Mouse (Mus musculus): Measurements from ENCODE around the gene Ppp2r5e.
"Not testable (repeated sequence)": the region's sequence is repeated elsewhere in the genome, so short reads cannot be mapped to it uniquely, and the experiment has no call there.

The Ppp2r5e gene

DNA sequence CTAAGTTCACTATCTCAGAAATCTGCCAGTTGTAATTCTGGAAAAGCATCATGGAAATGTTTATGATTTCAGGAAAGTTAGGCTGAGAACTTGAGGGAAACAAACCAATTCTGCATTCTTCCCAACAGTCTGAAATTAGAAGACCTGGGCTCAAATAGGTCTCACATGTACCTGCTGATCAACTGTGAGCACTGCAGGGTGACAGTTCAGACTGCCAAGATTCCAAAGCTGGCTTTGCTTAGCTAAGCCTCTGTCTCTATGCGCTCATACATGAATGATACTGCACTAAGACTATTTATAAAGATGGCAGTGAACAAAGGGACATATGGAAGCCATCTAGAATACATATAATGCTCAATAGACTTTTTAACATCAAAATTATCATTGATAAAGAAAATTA is 67.7 kb downstream of the Ppp2r5e start:
- ChIA-PET POLR2A (interaction anchor here in 2 of 4 experiments (1.2 to 5.3 kb wide), 5 partner anchors 8 to 68 kb away, joined by 3 to 37 read pairs (median 6); partner anchors contain the start of gene Ppp2r5e (in 1 of the 2)), CTCF (no interaction called here)

DNA sequence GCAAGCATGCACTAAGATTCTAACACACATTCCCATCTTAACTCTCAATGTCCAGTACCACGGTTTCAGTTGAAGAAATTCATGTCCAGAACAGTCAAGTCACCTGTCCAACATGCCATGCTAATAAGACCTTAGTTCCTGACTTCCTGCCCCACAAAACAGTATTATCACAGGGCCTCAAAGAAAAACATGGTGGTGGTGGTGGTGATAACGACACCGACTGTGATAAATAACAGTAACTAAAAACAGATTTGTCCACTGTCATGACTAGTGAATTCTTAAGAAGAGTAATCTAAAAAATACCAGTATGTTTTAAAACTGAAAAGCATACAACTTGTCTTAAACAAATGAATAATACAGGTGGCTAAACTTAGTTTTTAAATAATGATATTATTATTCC is 71.8 kb downstream of the Ppp2r5e start:
- CTCF ChIA-PET = no interaction called here
- POLR2A ChIA-PET = no interaction called here

DNA sequence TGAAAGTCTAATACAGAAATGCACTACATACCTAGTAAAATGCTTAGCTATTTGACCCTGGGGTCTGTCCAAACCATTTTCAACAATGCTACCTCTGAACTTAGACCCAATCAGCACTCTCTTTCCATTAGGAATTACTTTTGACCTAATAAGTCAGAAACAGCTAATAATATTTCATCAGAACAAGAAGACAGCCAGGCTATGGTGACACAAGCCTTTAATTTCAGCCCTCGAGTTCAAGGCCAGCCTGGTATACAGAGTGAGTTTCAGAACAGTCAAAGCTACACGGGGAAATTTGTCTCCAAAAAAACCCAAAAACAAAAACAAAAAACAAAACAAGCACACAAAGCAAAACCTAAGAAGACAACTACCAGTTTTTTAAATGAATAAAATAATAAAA is 73.1 kb downstream of the Ppp2r5e start:
- ChIA-PET CTCF (no interaction called here), POLR2A (interaction anchor here in 2 of 4 experiments (0.6 to 1.3 kb wide), 3 partner anchors 9 to 179 kb away, joined by 3 to 4 read pairs (median 3); no protein-coding TSS in a partner anchor)

DNA sequence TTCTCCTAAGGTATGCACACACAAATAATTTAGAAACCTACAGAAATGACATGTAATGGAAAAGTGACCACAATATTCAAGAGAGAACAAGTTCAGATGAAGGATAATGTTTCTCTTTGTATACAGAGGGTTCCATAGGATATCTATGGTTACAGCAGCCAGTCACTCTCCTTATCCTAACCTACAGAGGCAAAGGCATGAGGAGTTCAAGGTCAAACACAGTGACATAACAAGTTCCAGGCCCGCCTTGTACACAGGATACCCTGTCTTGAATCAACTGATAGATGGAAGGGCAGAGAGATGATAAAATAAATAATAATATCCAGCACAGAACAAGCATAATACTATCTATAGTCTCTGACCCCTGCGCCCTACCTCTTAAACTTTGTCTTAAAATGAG is 73.7 kb downstream of the Ppp2r5e start:
- ChIA-PET CTCF (interaction anchor here in 1 of 4 experiments (2.6 kb wide), 1 partner anchor 50 kb away, joined by 7 read pairs; no protein-coding TSS in a partner anchor), POLR2A (interaction anchor here in 1 of 4 experiments (1.0 to 1.3 kb wide), 2 partner anchors 10 to 17 kb away, joined by 3 to 4 read pairs; no protein-coding TSS in a partner anchor)

DNA sequence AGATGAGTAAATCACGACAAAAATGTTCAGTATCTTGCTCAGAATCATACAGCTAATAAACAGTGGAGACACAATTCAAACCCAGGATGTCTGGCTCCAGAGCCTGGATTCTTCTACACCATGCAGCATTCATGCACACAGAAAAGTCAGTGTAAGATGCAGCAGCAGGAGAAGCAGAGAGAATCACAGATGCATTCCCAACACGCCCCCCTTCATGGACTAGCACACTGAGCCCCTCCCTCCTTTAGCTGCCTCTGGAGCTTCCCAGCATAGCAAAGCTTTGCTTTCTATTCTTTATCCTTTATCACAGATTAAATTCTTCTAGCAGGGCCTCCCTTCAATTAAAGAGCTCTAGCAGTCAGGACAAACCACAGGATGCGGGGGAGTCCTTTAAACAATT is 75.7 kb downstream of the Ppp2r5e start:
- ChIA-PET CTCF (interaction anchor here in 2 of 4 experiments (0.7 to 2.6 kb wide), 2 partner anchors 52 to 149 kb away, joined by 5 to 7 read pairs; partner anchors contain the start of gene Wdr89 (in 1 of the 2)), POLR2A (interaction anchor here in 3 of 4 experiments (0.5 to 5.6 kb wide), 28 partner anchors 8 to 1037 kb away, joined by 3 to 37 read pairs (median 4); partner anchors contain the start of genes Ppp2r5e (in 1 of the 3) and Wdr89 (in 1 of the 3))

DNA sequence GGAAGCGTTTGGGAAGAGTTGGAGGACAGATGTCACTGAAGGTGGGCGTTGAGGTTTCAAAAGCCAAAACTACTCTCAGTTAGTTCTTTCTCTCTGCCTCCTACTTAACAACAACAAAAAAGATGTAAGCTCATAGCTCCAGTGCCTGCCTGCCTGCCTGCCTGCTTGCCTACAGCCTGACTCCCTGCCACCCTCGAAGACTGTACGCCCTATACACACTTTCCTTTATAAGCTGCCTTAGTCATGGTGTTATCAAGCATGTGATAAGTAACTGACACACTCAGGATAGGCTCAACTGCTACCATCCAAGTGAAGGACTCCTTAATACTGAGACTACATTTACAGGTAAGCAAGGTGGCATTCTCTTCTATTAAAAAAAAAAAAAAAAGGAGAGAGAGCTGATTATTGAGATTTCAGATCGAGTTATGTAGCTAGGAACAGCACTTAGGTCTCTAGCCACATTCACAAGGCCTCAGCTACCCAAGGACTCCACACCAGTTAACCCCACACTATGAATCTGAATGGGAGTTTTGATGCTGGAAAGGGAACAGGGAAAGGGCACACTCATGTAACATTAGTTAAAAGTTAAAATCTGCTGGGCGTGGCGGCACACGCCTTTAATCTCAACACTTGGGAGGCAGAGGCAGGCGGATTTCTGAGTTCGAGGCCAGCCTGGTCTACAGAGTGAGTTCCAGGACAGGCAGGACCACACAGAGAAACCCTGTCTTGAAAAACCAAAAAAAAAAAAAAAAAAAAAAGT is 76.7 kb downstream of the Ppp2r5e start:
- POLR2A ChIA-PET = interaction anchor here (0.5 to 5.6 kb wide), 26 partner anchors 9 to 1038 kb away, joined by 3 to 37 read pairs (median 4); partner anchors contain the start of genes Ppp2r5e (in 1 of the 4) and Wdr89 (in 1 of the 4)
- CTCF ChIA-PET = interaction anchor here in 3 of 4 experiments (0.6 to 0.7 kb wide), 4 partner anchors 13 to 150 kb away, joined by 3 to 5 read pairs (median 3); partner anchors contain the start of gene Wdr89 (in 1 of the 3)

DNA sequence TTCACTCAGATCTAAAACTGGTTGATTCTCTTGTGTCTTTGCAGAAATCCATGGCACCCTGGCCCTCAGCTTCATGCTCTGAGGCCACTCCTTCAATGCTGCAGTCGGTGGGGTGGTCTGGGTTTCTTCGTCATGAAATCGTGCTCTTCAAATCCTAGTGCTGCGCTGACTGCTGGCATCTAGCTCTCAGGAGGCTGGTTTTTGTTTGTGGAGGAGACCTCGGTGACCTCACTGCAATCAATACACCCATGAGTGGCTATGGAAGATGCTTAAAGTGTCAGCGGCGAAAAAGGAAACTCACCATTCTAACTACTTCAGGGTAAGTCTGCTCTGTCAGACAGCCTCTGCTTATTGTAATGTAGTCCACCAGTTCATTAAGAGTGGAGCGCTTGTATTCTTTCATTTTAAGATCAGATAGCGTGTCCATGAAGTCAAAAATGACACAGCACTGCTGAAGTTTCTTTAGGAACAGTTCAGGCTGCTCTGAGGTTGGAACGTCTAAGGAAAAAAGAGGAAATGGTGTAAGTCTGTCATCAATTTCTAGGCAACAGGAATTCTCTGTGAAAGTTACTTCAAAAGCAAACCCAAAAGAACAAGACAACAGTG is 80.6 kb downstream of the Ppp2r5e start:
- ChIA-PET CTCF (no interaction called here), POLR2A (interaction anchor here in 2 of 4 experiments (0.7 to 2.0 kb wide), 5 partner anchors 15 to 133 kb away, joined by 3 to 6 read pairs (median 3); no protein-coding TSS in a partner anchor)

DNA sequence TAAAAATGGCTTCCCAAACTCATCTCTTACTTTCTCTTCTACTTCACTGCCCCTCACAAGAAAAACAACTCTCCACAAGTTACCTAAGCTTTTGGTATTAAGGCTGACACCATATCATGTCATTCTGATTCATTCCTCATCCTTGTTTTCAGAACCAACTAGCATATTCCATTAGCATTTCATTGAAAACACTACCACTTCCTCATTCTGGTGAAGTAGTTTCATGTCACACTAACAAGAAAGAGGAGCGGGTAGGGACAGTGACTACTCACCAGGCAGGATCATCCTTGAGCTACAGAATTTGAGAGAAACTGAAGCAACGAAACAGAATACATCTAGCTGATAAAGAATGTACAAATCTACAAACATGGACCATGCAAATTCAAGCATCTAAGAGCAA is 84.5 kb downstream of the Ppp2r5e start:
- POLR2A ChIA-PET = interaction anchor here in 1 of 4 experiments (0.7 kb wide), 1 partner anchor 14 kb away, joined by 3 read pairs; no protein-coding TSS in a partner anchor
- CTCF ChIA-PET = no interaction called here

DNA sequence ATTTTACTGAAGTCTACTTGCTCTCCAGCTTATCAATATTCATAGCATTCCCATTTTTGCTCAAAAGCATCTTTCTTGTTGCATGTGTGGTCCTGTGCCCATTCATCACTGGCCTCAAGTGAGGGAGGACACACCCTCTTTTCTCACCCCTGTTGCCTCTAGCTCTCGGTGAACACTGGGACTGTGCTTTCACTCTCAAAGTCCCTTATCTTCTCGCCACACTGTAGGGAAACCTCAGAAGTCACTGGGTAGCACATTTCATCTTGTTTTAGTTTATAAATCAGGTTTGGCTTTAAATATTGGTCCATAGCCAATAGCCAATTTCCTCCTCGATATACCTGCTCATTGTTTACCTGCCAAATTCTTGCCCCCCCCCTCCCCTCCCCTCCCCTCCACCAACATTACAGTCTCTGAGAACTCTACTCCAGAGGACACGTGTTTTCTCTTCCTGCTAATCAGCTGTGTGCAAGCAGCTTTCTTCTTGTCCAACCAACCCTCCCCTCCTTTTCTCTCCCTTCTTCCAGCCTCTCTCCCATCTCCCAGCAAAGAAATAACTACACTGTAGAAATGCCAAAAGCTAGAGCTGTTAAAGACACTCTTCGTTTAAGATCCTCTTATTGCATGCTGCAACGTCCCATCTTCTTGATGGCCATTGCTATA is 90.9 kb downstream of the Ppp2r5e start:
- CTCF ChIA-PET = interaction anchor here in 1 of 4 experiments (1.7 kb wide), 1 partner anchor 15 kb away, joined by 4 read pairs; no protein-coding TSS in a partner anchor
- POLR2A ChIA-PET = interaction anchor here in 3 of 4 experiments (0.5 to 2.1 kb wide), 8 partner anchors 9 to 1379 kb away, joined by 3 to 15 read pairs (median 4); no protein-coding TSS in a partner anchor

DNA sequence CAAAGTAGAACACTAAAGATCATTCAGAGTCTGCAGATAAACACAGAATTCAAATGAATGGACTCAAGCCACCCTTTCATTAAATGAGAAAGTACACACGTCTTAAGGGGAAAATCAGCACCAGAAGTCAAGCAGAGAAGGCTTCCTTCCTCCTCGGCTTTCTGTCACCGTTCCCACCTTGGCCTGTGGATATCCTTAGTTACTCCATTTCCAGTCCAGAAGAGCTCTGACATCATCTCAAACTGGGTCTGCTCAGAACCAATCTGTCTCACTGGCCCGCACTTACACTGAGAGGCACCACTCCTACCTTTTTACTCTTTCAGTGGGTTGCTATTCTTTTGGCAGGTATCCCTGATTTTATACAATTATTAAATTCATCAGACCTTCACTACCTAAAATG is 93.4 kb downstream of the Ppp2r5e start:
- CTCF ChIA-PET = no interaction called here
- POLR2A ChIA-PET = interaction anchor here in 1 of 4 experiments (0.6 to 1.4 kb wide), 2 partner anchors 14 to 166 kb away, joined by 3 to 4 read pairs; partner anchors contain the start of gene Wdr89

DNA sequence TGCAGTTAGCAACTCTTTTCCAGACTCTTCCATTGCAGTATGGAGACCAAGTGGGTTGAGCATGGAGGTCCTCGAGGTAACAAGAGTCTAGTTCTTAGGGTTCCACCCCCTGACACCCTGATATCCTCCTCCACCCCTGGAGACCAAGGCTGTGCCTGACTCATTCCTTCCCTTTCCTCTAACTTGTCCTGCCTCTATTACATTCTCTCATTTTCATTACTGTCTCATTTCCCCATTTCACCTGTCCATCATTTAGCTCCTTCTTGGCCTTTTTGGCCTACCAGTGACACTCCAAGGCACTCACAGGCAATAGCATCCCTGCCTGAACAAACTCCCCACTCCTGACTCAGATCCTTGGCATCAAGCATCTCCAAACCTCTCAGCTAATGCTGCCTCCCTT is 98.3 kb downstream of the Ppp2r5e start:
- CTCF ChIA-PET = interaction anchor here in 2 of 4 experiments (0.6 kb wide), 2 partner anchors 31 to 286 kb away, joined by 3 to 5 read pairs; no protein-coding TSS in a partner anchor
- POLR2A ChIA-PET = interaction anchor here in 1 of 4 experiments (0.6 to 1.4 kb wide), 3 partner anchors 11 to 162 kb away, joined by 3 read pairs; no protein-coding TSS in a partner anchor

DNA sequence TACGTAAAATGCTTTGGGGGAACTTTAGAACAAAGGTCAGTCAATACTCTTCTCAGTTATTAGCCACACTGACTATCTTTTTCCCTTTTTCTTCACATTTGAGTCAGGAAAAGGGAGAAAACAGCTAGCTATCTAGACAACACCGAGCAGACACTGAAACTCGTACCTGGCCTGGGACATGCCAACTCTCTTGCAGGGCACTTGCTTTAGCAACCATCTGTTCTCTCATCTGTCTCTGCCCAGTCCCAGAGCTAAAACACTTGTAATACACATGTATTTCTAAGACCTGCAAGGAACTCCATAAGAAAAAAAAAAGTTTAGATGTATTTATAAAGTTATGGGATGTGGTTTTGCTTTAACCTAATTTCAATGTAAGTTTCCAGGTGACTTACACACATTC is 100.4 kb downstream of the Ppp2r5e start:
- ChIA-PET POLR2A (interaction anchor here in 2 of 4 experiments (1.3 to 1.7 kb wide), 2 partner anchors 9 to 24 kb away, joined by 4 read pairs; no protein-coding TSS in a partner anchor), CTCF (interaction anchor here in 1 of 4 experiments (0.6 to 0.7 kb wide), 2 partner anchors 12 to 966 kb away, joined by 3 to 6 read pairs; no protein-coding TSS in a partner anchor)

DNA sequence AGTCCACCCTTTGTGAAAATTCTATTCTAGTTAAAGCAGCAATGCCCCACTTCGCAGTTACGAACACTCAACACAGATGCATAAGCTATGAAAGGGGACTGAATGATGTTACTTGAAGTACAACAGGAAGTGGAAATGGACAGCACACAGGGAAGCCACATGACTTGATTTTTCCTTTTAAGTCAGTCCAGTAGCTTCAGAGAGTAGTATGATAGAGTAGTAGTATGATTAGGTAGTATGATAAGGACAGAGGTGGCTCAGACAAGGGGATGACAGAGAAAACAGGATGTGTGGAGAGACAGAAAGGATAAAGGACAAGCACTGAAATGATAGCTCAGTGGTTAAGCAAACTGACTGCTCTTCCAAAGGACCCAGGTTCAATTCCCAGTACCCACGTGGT is 101.4 kb downstream of the Ppp2r5e start:
- ChIA-PET CTCF (no interaction called here), POLR2A (interaction anchor here in 2 of 4 experiments (1.0 to 2.1 kb wide), 5 partner anchors 23 to 175 kb away, joined by 3 to 5 read pairs (median 3); partner anchors contain the start of gene Wdr89 (in 2 of the 2))

DNA sequence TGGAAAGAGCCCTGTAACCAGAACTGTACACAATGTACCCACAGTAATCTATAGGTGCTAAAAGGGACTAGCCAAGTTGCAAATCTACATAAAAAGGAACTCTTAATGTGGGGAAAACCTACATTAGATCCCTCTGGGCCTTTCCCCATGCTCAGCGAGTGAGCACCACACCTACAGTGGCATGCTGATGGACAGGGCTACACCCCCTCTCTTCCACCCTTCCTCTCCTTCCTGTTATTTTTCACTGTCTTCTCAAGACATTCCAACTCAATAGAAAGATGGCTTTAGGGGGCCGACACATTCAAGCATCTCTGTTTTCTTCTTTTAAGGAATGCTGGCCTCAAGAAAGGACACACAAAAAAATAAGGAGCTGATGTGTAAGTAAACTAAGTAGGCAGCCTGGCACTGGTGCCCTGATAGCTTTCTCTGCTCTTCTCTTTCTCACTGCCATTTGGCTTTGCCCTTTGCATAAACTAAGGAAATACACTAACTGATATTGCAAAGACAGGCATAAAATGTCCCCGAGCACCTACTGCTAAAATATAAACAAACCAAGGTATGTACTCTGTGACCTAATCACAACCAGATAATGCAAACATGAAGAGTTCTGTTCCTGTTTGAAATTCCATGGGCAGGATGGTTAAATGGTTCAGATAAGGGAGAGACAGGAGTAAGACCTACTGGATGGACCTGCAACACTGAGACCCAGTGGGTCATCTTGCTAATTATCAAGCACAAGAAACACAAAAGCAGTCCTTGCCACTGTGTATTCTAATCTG is 103.3 kb downstream of the Ppp2r5e start:
- POLR2A ChIA-PET = interaction anchor here in 2 of 4 experiments (1.3 to 2.1 kb wide), 4 partner anchors 9 to 177 kb away, joined by 3 to 6 read pairs (median 4); partner anchors contain the start of gene Wdr89 (in 1 of the 2)

DNA sequence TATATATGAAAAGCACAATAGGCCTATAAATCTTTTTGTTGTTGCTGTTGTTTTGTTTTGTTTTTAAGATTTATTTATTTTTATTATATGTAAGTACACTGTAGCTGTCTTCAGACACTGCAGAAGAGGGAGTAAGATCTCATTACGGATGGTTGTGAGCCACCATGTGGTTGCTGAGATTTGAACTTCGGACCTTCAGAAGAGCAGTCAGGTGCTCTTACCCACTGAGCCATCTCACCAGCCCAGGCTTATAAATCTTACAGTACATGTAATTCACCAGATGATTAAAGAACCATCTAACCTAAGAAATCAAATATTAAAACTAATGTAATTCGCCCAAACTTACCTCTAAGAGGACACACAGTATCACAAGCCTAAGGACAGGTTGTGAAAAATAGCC is 103.9 kb downstream of the Ppp2r5e start:
- POLR2A ChIA-PET = interaction anchor here in 1 of 4 experiments (0.5 to 0.7 kb wide), 2 partner anchors 147 to 414 kb away, joined by 3 read pairs; no protein-coding TSS in a partner anchor
- CTCF ChIA-PET = not testable (repeated sequence)

More for the DNA sequence above, 103.3 kb downstream of the Ppp2r5e start:
- CTCF ChIA-PET = no interaction called here

DNA sequence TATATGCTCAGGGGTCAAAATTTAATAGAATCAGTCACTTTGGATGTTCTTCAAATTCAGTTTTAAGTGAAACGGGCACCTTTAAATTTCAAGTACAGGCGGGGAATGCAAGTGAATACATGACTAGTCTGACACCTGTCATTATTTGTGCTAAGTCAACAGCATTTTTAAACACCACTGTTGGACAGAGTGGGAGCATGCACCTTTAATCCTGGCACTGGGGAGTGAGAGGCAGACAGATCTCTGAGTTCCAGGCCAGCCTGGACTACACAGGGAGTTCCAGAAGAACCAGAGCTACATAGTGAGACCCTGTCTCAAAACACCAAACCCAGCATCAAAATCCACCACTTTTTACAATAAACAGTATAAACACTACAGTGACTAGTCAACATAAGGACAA is 108.5 kb downstream of the Ppp2r5e start:
- CTCF ChIA-PET = interaction anchor here in 3 of 4 experiments (0.6 kb wide), 4 partner anchors 49 to 703 kb away, joined by 3 to 19 read pairs (median 4); no protein-coding TSS in a partner anchor
- POLR2A ChIA-PET = interaction anchor here in 3 of 4 experiments (0.7 to 1.6 kb wide), 5 partner anchors 17 to 182 kb away, joined by 3 to 5 read pairs (median 3); partner anchors contain the start of gene Wdr89 (in 1 of the 3)

Data from embryonic stem cell, embryonic (primary cell).